Mouse (Mus musculus): Measurements from ENCODE around the gene Rad51. TPM values are rescaled to one million over a fixed set of nuclear protein-coding genes. Genes with fewer than 3 reads are reported as not detected.

The Rad51 gene
- polyA plus RNA-seq, 1 experiment from 2014 or later = 79.2 TPM

DNA sequence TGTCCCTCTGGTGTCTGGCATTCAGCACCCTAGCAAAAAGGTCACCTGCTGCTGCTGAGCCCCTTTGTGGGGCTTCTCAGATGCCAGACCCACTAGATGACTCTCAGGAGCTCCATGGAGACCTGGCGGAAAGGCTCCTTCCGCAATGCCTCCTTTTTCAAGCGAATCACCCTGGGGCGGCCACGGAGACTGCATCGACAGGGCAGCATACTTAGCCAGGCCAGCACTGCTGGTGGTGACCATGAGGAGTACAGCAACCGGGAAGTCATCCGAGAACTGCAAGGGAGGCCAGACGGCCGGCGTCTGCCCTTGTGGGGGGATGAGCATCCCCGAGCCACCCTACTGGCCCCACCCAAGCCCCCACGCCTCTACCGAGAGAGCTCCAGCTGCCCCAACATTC is 62.3 kb downstream of the Rad51 start:
- Histone ChIP-seq H3K27me3 (ENCODE audit: control insufficient read depth, insufficient read depth, low read length) (no peaks in the 10 kb centered on the region), H3K4me3 (ENCODE audit: low read depth, low read length) (no peak overlapping the region), H3K4me2 (ENCODE audit: low read depth, low read length) (no peak overlapping the region), H3K4me1 (ENCODE audit: control insufficient read depth, insufficient read depth, low read length) (no peaks in the 10 kb centered on the region; the same call in 1 of the 2 replicates), H3K27ac (replicated peaks; ENCODE audit: low read depth, low read length) (no peak overlapping the region), H3K36me3 (replicated peaks; ENCODE audit: control insufficient read depth, insufficient read depth, low read depth, low read length) (no peaks in the 10 kb centered on the region), H3K9me3 (replicated peaks; ENCODE audit: control insufficient read depth, low read length) (no peaks in the 10 kb centered on the region), H3K9ac (replicated peaks; ENCODE audit: low read length) (no peak overlapping the region)
- DNase-seq (ENCODE audit: low spot score) (no peak), ATAC-seq (replicated peaks; ENCODE audit: insufficient number of reproducible peaks, low FRiP score, low TSS enrichment, low read depth) (no peak)
- WGBS = 49% methylated on average over 14 of the region's 14 CpGs

DNA sequence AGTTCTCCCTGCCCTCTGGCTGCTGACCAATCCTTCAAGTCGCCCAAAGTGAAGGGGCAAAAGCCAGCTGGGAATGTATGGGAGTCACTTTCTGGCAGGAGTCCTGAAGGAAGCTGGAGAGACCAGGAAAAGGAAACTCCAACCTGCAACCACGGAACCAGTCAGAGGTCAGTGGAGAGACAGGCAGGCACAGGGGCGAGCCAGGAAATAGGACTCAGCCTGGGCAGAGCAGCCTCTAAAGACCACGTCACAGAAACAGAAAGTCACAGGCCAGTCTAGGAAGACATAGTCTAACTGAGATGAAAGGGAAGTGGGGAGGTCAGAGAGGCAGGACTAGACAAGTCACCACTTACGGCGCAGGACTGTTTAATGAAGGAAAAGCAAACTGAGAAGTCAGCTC is 63.0 kb downstream of the Rad51 start:
- Histone ChIP-seq H3K27me3 (ENCODE audit: control insufficient read depth, insufficient read depth, low read length) (no peaks in the 10 kb centered on the region), H3K9me3 (replicated peaks; ENCODE audit: control insufficient read depth, low read length) (no peaks in the 10 kb centered on the region), H3K4me2 (ENCODE audit: low read depth, low read length) (no peak overlapping the region), H3K36me3 (replicated peaks; ENCODE audit: control insufficient read depth, insufficient read depth, low read depth, low read length) (no peaks in the 10 kb centered on the region; the same call in 1 of the 2 replicates), H3K27ac (replicated peaks; ENCODE audit: low read depth, low read length) (no peak overlapping the region), H3K9ac (replicated peaks; ENCODE audit: low read length) (no peak overlapping the region), H3K4me1 (ENCODE audit: control insufficient read depth, insufficient read depth, low read length) (no peaks in the 10 kb centered on the region; the same call in 1 of the 2 replicates), H3K4me3 (ENCODE audit: low read depth, low read length) (no peak overlapping the region)
- 58% methylated on average over 6 of the region's 6 CpGs for WGBS
- DNase-seq (ENCODE audit: low spot score) (no peak), ATAC-seq (replicated peaks; ENCODE audit: insufficient number of reproducible peaks, low FRiP score, low TSS enrichment, low read depth) (no peak)

- Histone ChIP-seq H3K36me3 (replicated peaks; ENCODE audit: control insufficient read depth, insufficient read depth, low read depth, low read length) (no peaks in the 10 kb centered on the region; the same call in 1 of the 2 replicates), H3K27me3 (ENCODE audit: control insufficient read depth, insufficient read depth, low read length) (no peaks in the 10 kb centered on the region), H3K4me1 (ENCODE audit: control insufficient read depth, insufficient read depth, low read length) (no peaks in the 10 kb centered on the region; the same call in 1 of the 2 replicates), H3K4me2 (ENCODE audit: low read depth, low read length) (no peak overlapping the region), H3K9ac (replicated peaks; ENCODE audit: low read length) (no peak overlapping the region), H3K4me3 (ENCODE audit: low read depth, low read length) (no peak overlapping the region), H3K9me3 (replicated peaks; ENCODE audit: control insufficient read depth, low read length) (no peaks in the 10 kb centered on the region), H3K27ac (replicated peaks; ENCODE audit: low read depth, low read length) (no peak overlapping the region)
- 45% methylated on average over 3 of the region's 3 CpGs for WGBS
- DNase-seq (ENCODE audit: low spot score) (no peak), ATAC-seq (replicated peaks; ENCODE audit: insufficient number of reproducible peaks, low FRiP score, low TSS enrichment, low read depth) (no peak)
Measured at GRCm38 (mm10) chr2:119176761-119177160, 64.2 kb downstream of the Rad51 start.

GRCm38 (mm10) chr2:119177384-119177939 is 64.9 kb downstream of the Rad51 start:
- Histone ChIP-seq H3K27ac (replicated peaks; ENCODE audit: low read depth, low read length) (no peak overlapping the region), H3K9me3 (replicated peaks; ENCODE audit: control insufficient read depth, low read length) (no peaks in the 10 kb centered on the region), H3K27me3 (ENCODE audit: control insufficient read depth, insufficient read depth, low read length) (no peaks in the 10 kb centered on the region), H3K4me1 (ENCODE audit: control insufficient read depth, insufficient read depth, low read length) (no peaks in the 10 kb centered on the region; the same call in 1 of the 2 replicates), H3K4me2 (ENCODE audit: low read depth, low read length) (no peak overlapping the region), H3K36me3 (replicated peaks; ENCODE audit: control insufficient read depth, insufficient read depth, low read depth, low read length) (no peaks in the 10 kb centered on the region; the same call in 1 of the 2 replicates), H3K9ac (replicated peaks; ENCODE audit: low read length) (no peak overlapping the region; the same call in 1 of the 2 replicates), H3K4me3 (ENCODE audit: low read depth, low read length) (no peak overlapping the region)
- DNase-seq (ENCODE audit: low spot score) (no peak), ATAC-seq (replicated peaks; ENCODE audit: insufficient number of reproducible peaks, low FRiP score, low TSS enrichment, low read depth) (no peak)
- 84% methylated on average over 5 of the region's 5 CpGs for whole genome bisulfite sequencing

GRCm38 (mm10) chr2:119182914-119183313 is 70.3 kb downstream of the Rad51 start:
- H3K4me3 ChIP-seq (ENCODE audit: low read depth, low read length) = no peak overlapping the region
- no peaks in the 10 kb centered on the region for H3K4me1 ChIP-seq (ENCODE audit: control insufficient read depth, insufficient read depth, low read length)
- H3K27me3 ChIP-seq (ENCODE audit: control insufficient read depth, insufficient read depth, low read length) = no peaks in the 10 kb centered on the region
- no peak for DNase-seq (ENCODE audit: low spot score)
- WGBS = 80% methylated on average over 7 of the region's 7 CpGs
- H3K4me2 ChIP-seq (ENCODE audit: low read depth, low read length) = no peak overlapping the region
- no peak overlapping the region for H3K27ac ChIP-seq (replicated peaks; ENCODE audit: low read depth, low read length)
- H3K36me3 ChIP-seq (replicated peaks; ENCODE audit: control insufficient read depth, insufficient read depth, low read depth, low read length) = no peaks in the 10 kb centered on the region; the same call in none of the 2 replicates
- no peak overlapping the region for H3K9ac ChIP-seq (replicated peaks; ENCODE audit: low read length)
- H3K9me3 ChIP-seq (replicated peaks; ENCODE audit: control insufficient read depth, low read length) = no peaks in the 10 kb centered on the region
- ATAC-seq (replicated peaks; ENCODE audit: insufficient number of reproducible peaks, low FRiP score, low TSS enrichment, low read depth) = no peak

GRCm38 (mm10) chr2:119189029-119189710 is 76.6 kb downstream of the Rad51 start:
- Histone ChIP-seq H3K27me3 (ENCODE audit: control insufficient read depth, insufficient read depth, low read length) (no peaks in the 10 kb centered on the region), H3K27ac (replicated peaks; ENCODE audit: low read depth, low read length) (no peak overlapping the region), H3K4me3 (ENCODE audit: low read depth, low read length) (no peak overlapping the region), H3K9me3 (replicated peaks; ENCODE audit: control insufficient read depth, low read length) (no peaks in the 10 kb centered on the region), H3K4me2 (ENCODE audit: low read depth, low read length) (peak overlapping the region; percentile 52), H3K9ac (replicated peaks; ENCODE audit: low read length) (0 out of 2 replicates have a peak overlapping the region, but pooled peaks have one; percentile 42), H3K4me1 (ENCODE audit: control insufficient read depth, insufficient read depth, low read length) (no peaks in the 10 kb centered on the region), H3K36me3 (replicated peaks; ENCODE audit: control insufficient read depth, insufficient read depth, low read depth, low read length) (no peaks in the 10 kb centered on the region; the same call in 1 of the 2 replicates)
- DNase-seq (ENCODE audit: low spot score) = peak; percentile 86
- 6% methylated on average over 15 of the region's 15 CpGs for WGBS
- peak; percentile 84; the same call in 1 of the 2 replicates for ATAC-seq (replicated peaks; ENCODE audit: insufficient number of reproducible peaks, low FRiP score, low TSS enrichment, low read depth)

GRCm38 (mm10) chr2:119190969-119191368 is 78.4 kb downstream of the Rad51 start:
- 85% methylated on average over 5 of the region's 5 CpGs for WGBS
- DNase-seq (ENCODE audit: low spot score) = no peak
- Histone ChIP-seq H3K4me1 (ENCODE audit: control insufficient read depth, insufficient read depth, low read length) (no peaks in the 10 kb centered on the region; the same call in 1 of the 2 replicates), H3K27me3 (ENCODE audit: control insufficient read depth, insufficient read depth, low read length) (no peaks in the 10 kb centered on the region), H3K9ac (replicated peaks; ENCODE audit: low read length) (no peak overlapping the region), H3K27ac (replicated peaks; ENCODE audit: low read depth, low read length) (no peak overlapping the region), H3K4me2 (ENCODE audit: low read depth, low read length) (no peak overlapping the region), H3K4me3 (ENCODE audit: low read depth, low read length) (no peak overlapping the region), H3K9me3 (replicated peaks; ENCODE audit: control insufficient read depth, low read length) (no peaks in the 10 kb centered on the region), H3K36me3 (replicated peaks; ENCODE audit: control insufficient read depth, insufficient read depth, low read depth, low read length) (no peaks in the 10 kb centered on the region)
- ATAC-seq (replicated peaks; ENCODE audit: insufficient number of reproducible peaks, low FRiP score, low TSS enrichment, low read depth) = no peak

DNA sequence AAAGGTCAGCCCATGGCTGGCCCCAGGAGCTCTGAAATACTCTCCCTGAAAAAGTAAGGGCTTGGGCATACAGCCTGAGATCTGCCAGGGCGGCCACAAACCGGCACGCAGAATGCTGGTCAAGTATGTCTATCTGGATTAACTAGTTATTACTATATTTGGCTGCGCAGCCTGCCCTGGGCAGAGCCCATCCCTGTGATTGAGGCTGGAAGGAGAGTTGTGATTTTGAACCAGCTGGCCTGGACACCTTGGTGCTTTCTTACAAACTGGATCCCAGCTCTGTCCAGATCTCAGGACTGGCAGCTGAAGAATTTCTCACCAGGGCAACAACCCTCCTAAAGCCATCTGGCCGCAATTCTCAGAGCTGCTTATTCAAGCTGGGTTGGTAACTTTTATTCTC is 81.5 kb downstream of the Rad51 start:
- no peak for DNase-seq (ENCODE audit: low spot score)
- Histone ChIP-seq H3K4me3 (ENCODE audit: low read depth, low read length) (no peak overlapping the region), H3K4me1 (ENCODE audit: control insufficient read depth, insufficient read depth, low read length) (no peaks in the 10 kb centered on the region; the same call in 1 of the 2 replicates), H3K36me3 (replicated peaks; ENCODE audit: control insufficient read depth, insufficient read depth, low read depth, low read length) (no peaks in the 10 kb centered on the region), H3K9ac (replicated peaks; ENCODE audit: low read length) (no peak overlapping the region), H3K9me3 (replicated peaks; ENCODE audit: control insufficient read depth, low read length) (no peaks in the 10 kb centered on the region), H3K27ac (replicated peaks; ENCODE audit: low read depth, low read length) (no peak overlapping the region), H3K4me2 (ENCODE audit: low read depth, low read length) (no peak overlapping the region), H3K27me3 (ENCODE audit: control insufficient read depth, insufficient read depth, low read length) (no peaks in the 10 kb centered on the region)
- WGBS = 90% methylated on average over 5 of the region's 5 CpGs
- no peak for ATAC-seq (replicated peaks; ENCODE audit: insufficient number of reproducible peaks, low FRiP score, low TSS enrichment, low read depth)
